Mouse (Mus musculus) megakaryocyte, embryonic 14.5 days (primary cell): ENCODE results near the gene Actl9.

Experiments used
- FLI1 ChIP-seq: IDR thresholded peaks from 2 replicates; pipeline ENCODE4 v1.6.1; 2012; ENCODE audit warnings: low read length, inconsistent platforms, mixed read lengths
- GATA1 ChIP-seq: IDR thresholded peaks from 3 replicates; pipeline ENCODE4 v1.6.1; 2012; ENCODE audit warnings: mixed read lengths, low read length, inconsistent platforms, borderline replicate concordance

DNA sequence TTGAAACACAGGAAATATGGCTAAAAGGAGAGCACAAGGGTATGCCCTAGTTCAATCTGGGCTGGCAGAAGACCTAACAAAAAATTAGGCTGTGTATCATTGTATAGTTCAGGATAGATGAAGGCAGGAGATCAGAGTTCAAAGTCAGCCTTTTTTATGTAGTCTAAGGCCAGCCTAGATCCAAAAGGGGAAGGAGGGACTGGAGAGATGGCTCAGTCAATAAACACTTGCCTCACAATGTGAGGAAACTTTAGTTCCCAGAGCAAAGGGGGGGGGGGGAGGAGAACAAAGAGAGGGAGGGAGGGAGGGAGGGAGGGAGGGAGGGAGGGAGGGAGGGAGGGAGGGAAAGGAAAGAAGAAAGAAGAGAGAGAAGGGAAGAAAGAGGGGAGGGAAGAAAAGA lies 8.5 kb downstream of the Actl9 start:
- TF ChIP-seq GATA1 (no peak), FLI1 (no peak)
